Mouse (Mus musculus): ENCODE results near the gene Fam104a. TPM values are rescaled to one million over a fixed set of nuclear protein-coding genes. Genes with fewer than 3 reads are reported as not detected.
A peak's percentile ranks its signal among the peaks of the same experiment; 100 is the strongest.

The Fam104a gene
- polyA plus RNA-seq, 1 experiment from 2014 or later, result 51.8 TPM

DNA sequence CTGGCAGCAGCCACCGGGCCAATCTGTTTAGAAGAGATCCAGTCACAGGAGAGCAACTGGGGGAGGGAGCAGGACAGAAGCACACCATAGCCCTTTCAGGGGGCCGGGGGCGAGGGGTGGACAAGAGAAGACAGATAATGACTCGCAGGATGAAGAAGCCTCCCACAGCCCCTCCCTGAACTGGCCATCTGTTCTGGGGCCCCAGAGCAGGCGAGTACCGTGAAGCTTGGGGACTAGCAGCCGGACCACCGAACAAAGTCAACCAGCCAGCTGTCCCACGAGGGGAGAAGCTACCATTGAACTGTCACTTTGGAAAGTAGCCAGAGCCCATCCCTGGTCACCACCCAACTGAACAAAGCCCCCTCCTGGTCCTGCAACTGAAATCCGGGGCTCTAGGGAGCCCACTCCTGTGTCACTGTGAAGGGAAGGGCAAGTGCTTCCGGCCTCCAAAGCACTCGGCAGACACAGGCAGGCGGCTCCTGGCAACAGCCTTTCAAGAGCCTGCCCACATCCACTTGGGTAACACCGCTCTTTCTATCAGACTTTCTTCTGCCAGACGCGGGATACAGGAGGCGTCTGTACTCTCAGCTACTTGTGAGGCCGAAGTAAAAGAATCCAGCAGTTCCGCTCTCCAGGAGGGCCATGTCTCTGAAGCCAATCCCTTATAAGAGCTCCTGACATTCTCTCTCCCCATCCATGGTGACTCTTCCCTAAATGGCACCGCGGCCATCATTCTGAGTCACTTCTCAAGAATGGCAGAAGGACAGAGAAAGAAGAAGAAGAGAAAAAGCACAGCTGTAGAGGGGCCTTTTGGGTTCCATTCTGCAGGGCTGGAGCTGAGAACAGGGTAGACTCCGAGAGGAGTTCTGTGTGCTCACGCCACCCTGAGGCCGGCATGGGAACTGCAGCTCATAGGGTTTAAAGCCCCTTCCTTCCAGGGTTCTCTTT is 72.0 kb downstream of the Fam104a start:
- H3K4me1 ChIP-seq (replicated peaks), result peaks cover 12% of the 10 kb centered on the region
- H3K27ac ChIP-seq, result peak overlapping the region; percentile 5; the same call in 1 of the 2 replicates
- WGBS, result 16% methylated on average over 24 of the region's 24 CpGs
- no peak overlapping the region for H3K4me3 ChIP-seq (replicated peaks)
- H3K9ac ChIP-seq (replicated peaks), result no peak overlapping the region; the same call in 1 of the 2 replicates
- peak overlapping the region; percentile 24 for H3K4me2 ChIP-seq
- H3K27me3 ChIP-seq, result 0 out of 2 replicates have a peak, but pooled peaks cover 5% of the 10 kb centered on the region
- no peaks in the 10 kb centered on the region for H3K9me3 ChIP-seq
- no peak for ATAC-seq (ENCODE audit: insufficient number of reproducible peaks, insufficient read depth, low FRiP score, low TSS enrichment, low read depth)
- no peaks in the 10 kb centered on the region for H3K36me3 ChIP-seq

Other genes with a start within 250 kb of the Fam104a start
- gene Sstr2, start 64.8 kb downstream of the Fam104a start, polyA plus RNA-seq (2016; fragmentation: Nextera tagmentation; extraction: Ambion mirVana), result 0.76 and 0.78 TPM in 2 replicates
- gene Cog1, start 35.0 kb downstream of the Fam104a start, polyA plus RNA-seq (2016; fragmentation: Nextera tagmentation; extraction: Ambion mirVana), result 30.0 and 31.7 TPM in 2 replicates
- gene Slc39a11, start 34.1 kb downstream of the Fam104a start, polyA plus RNA-seq (2016; fragmentation: Nextera tagmentation; extraction: Ambion mirVana), result 17.3 and 17.9 TPM in 2 replicates
- gene D11Wsu47e, start 257 bp upstream of the Fam104a start, polyA plus RNA-seq (2016; fragmentation: Nextera tagmentation; extraction: Ambion mirVana), result 23.7 and 25.8 TPM in 2 replicates
- 0.60 and 0.75 TPM in 2 replicates for gene Cpsf4l, start 25.9 kb upstream of the Fam104a start, polyA plus RNA-seq (2016; fragmentation: Nextera tagmentation; extraction: Ambion mirVana)
- gene Cdc42ep4, start 67.7 kb upstream of the Fam104a start, polyA plus RNA-seq (2016; fragmentation: Nextera tagmentation; extraction: Ambion mirVana), result 119 and 120 TPM in 2 replicates